Mouse (Mus musculus): ENCODE data around the gene Mttp. TPM values are rescaled to one million over a fixed set of nuclear protein-coding genes. Genes with fewer than 3 reads are reported as not detected.

The Mttp gene
- total RNA-seq (2021), result 1 to 10 TPM; 6.8 to 7.1 TPM
- long read RNA-seq, partial matches to known transcripts, result 0 of 10 reads
- long read RNA-seq, other reads (novel, unspliced or antisense), result 10 of 10 reads

DNA sequence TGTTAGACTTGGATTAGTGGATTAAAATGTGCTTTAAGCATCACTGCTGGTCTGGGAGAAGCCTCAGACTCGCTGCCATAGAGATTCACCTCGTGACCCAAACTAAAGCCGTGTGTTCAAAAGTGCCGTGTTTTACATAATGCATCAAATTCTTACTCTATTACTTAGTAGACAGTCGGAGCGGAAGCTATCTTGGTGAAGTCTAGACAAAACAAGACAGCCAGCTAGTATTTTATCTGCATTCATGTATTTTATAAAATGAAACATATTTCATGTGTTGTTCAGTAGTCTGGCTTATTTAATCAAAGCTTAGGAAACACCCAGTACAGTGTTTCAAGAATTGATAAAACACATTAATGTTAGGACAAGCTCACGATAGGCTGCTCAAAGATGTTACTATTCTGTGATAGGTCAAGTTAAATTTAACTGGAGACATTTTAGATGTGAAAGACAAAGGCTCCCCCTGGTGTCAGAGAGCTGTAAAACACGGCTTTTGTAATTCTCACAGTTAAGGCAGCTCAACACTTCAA is at the start of gene Mttp:
Gene Mttp, minus strand, starts transcription at position 327 of the 530 bp plus-strand sequence.
- DNase-seq (ENCODE audit: low spot score in 2 of 2), result peak; percentile 69 to 93

- DNase-seq (ENCODE audit: low spot score in 2 of 2), result no peak
These were observed 49.0 kb upstream of the Mttp start, which contains the start of gene 4930579F01Rik for GRCm38 (mm10) chr3:138193683-138194302. Gene 4930579F01Rik, minus strand, starts transcription at chr3:138193825.

- no peak for DNase-seq (ENCODE audit: low spot score in 2 of 2)
These were observed 47.5 kb upstream of the Mttp start for GRCm38 (mm10) chr3:138192260-138192659.

DNA sequence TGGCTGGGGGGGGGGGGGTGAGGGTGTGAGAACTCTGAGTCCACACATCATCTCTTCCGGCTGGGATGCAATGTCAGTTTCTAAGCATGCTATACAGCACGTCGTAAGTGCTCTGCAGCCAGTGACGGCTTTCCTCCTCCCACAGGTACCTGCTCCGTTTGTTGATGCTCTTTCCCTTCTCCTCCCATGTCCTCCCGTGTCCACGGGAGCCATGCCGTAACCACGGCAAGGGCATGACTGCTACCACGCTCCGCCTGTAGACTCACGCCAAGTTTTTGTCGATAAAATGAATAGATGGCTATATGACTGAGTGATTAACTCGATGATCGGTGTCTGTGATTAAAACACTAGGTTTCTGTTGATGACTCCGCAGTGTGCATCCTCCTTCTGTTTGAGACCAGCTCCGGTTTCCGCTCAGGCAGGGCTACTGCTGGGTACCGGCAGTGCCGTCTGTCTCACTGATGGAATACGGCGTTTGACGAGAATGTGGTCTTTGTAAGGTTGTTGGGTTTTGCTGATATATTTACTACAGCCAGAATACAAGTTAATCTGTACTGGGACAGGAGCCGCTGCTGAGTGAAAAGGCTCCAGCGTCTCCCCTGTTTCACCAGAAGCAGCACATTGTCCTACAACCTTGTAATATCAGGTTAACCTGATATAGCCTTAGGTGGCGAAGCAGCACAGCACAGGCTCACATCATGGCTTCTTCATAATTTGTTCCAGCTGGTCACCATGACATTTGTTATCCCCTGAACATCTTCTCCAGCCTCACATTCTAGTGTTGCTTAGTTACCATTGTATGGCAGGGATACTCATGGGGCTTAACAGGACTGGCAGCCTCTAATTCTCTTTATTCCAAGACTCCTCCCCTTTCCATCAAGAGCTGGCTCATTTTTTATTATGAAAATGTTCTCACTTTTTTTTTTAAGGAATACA is 41.5 kb upstream of the Mttp start:
- DNase-seq (ENCODE audit: low spot score in 2 of 2), result no peak

- DNase-seq (ENCODE audit: low spot score in 2 of 2), result no peak
These were observed 40.5 kb upstream of the Mttp start for GRCm38 (mm10) chr3:138185290-138185689.

DNA sequence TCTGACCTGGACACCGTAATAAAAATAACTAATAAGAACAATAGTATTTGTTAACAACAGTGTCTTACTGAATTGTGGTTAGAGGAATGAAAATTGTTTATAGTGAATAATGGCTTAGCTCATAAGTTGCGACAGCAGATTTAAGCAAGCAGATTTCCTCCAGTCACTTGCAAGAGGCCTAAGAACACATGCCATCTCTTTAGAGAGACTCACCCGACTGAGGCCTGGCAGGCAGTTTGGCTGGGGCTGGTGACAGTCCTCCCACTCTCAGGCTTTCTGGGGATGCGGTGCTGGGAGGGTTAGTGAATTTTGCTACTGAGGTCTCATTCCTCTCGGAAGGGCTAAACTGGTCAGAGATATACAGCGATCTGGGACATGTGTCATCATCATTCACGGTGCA is 38.6 kb upstream of the Mttp start:
- no peak for DNase-seq (ENCODE audit: low spot score in 2 of 2)

DNA sequence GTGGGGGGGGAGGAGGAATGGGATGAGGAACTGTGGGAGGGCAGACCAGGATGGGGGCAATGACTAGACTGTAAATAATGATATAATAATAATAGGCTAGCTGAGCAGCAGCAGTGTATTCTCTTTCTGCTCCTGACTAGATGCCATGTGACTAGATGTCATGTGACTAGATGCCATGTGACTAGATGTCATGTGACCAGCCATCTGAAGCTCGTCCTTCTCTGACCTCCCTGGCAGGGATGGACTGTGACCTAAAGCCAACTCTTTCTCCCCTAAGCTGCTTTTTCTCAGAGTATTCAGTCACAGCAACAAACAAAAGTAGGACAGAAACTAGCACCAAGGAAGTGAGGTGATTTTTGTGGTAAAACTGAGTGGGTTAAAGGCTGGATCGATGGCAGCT is 37.3 kb upstream of the Mttp start:
- DNase-seq (ENCODE audit: low spot score in 2 of 2), result no peak

GRCm38 (mm10) chr3:138175551-138175950 is 30.8 kb upstream of the Mttp start:
- DNase-seq (ENCODE audit: low spot score in 2 of 2), result no peak

DNA sequence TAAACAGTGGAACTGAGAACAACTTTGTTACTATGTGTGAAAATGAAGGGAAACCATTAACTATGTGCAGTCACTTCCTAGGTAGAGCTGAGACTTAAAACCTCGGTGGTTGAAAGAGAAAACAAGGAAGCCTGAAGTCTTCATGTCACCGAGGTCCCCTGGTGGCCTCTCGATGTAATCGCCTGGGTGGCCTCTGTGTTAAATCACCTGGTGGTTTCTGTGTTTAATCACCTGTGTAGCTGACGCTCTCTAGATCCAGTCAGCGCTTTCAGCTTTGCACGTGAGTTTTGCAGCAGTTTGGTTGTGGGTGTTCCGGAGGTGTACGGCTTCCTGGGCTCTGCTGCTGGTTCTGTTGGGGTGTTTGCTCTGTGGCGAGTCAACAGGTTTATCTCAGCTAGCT is 28.5 kb upstream of the Mttp start:
- DNase-seq (ENCODE audit: low spot score in 2 of 2), result no peak

DNA sequence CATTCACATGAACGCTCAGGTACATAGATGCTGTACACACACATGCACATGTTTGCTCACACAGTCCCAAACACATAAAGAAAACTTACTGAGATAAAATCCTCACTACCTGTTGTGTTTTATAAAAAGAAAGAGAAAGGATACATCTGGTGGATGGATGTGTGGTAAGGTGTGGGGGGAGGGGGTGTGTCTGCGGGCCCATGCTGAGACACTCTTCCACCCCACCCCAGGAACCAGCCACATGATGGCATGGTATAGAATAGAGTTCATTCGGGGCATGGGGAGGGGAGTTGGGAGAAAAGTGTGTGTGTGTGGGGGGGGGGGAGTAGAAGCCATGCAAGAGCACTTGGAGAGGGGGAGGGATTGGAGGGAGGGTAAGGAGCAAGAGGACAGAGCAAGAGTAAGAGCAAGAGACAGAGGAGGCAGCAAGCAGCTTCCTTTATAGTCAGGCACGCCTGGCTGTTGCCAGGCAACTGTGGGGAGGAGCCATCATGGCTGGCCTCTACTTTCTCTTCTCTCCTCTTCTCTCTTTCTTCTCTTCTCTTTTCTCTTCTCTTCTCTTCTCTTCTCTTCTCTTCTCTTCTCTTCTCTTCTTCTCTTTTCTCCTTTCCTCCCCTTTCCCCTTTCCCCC is 17.9 kb upstream of the Mttp start:
- DNase-seq (ENCODE audit: low spot score in 2 of 2), result no peak

- DNase-seq (ENCODE audit: low spot score in 2 of 2), result no peak
These were observed 16.9 kb upstream of the Mttp start for GRCm38 (mm10) chr3:138161623-138162022.

DNA sequence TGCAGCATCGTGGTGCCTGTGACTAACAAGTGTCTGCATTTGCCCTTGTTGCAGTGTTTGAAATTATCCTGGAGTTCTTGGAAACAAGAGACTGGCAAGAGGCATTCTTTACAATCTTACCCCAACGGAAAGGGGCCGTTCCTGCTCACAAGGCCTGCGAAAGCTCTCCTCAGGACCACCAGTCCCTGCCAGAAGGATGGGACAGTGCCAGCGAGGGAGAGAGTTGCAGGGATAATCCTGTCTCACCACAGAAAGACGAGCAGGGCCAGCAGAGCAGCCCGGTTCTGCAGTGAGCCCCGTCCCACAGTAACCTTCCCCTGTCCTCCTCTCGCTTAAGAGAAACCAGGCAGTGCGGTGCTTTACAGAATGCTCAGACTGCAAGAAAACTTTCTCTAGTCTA is 11.9 kb upstream of the Mttp start:
- no peak for DNase-seq (ENCODE audit: low spot score in 2 of 2)

- no peak for DNase-seq (ENCODE audit: low spot score in 2 of 2)
These were observed 10.3 kb upstream of the Mttp start for GRCm38 (mm10) chr3:138155062-138155461.

- DNase-seq (ENCODE audit: low spot score in 2 of 2), result no peak
These were observed 4.0 kb upstream of the Mttp start for GRCm38 (mm10) chr3:138148811-138149210.

- peak in 1 of 2 experiments; percentile 6 for DNase-seq (ENCODE audit: low spot score in 2 of 2)
These were observed 617 bp downstream of the Mttp start for GRCm38 (mm10) chr3:138144060-138144641.

- peak; percentile 97 to 99 for DNase-seq (ENCODE audit: low spot score in 2 of 2)
These were observed 1.3 kb downstream of the Mttp start, which contains the start of gene Trmt10a for GRCm38 (mm10) chr3:138143315-138144059. Gene Trmt10a, plus strand, starts transcription at chr3:138143448.

GRCm38 (mm10) chr3:138142733-138143314 is 1.9 kb downstream of the Mttp start:
- no peak for DNase-seq (ENCODE audit: low spot score in 2 of 2)

- no peak for DNase-seq (ENCODE audit: low spot score in 2 of 2)
These were observed 2.6 kb downstream of the Mttp start for GRCm38 (mm10) chr3:138142052-138142732.

- no peak for DNase-seq (ENCODE audit: low spot score in 2 of 2)
These were observed 5.1 kb downstream of the Mttp start for GRCm38 (mm10) chr3:138139663-138140062.
